Mouse (Mus musculus): Measurements from ENCODE around the gene Barhl1. TPM values are rescaled to one million over a fixed set of nuclear protein-coding genes. Genes with fewer than 3 reads are reported as not detected.

Gene Barhl1
- polyA plus RNA-seq (2014; fragmentation: Nextera tagmentation; extraction: Ambion mirVana), result 0.83 and 0.89 TPM in 2 replicates

DNA sequence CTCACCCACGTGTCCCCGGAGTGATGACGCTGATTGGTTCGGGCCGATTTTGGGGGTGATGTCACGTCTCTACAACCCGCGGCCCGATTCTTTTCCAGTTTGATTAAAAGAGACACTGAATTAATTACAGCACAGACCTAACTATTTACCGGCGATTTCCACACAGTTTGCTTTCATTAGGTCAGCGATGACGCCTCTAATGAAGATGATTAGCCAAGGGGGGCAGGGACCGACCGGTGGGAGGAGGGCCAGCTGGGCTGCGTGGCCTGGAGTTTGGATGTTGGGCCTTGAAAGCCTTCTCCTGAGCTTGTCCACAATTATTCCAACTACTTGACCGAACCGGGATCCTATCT lies at the start of gene Barhl1:
Gene Barhl1, minus strand, starts transcription at position 156 of the 353 bp plus-strand sequence.
- Histone ChIP-seq H3K9ac (replicated peaks; ENCODE audit: low read length) (no peak within 1 kb of the TSS), H3K27ac (replicated peaks; ENCODE audit: low read depth, low read length) (no peak within 1 kb of the TSS), H3K27me3 (ENCODE audit: control insufficient read depth, insufficient read depth, low read length) (peaks cover 81% of the 10 kb centered on the region), H3K4me2 (ENCODE audit: low read depth, low read length) (no peak within 1 kb of the TSS; the same call in 1 of the 2 replicates), H3K4me3 (ENCODE audit: low read depth, low read length) (no peak within 1 kb of the TSS), H3K4me1 (ENCODE audit: control insufficient read depth, insufficient read depth, low read length) (no peaks in the 10 kb centered on the region), H3K36me3 (replicated peaks; ENCODE audit: control insufficient read depth, insufficient read depth, low read depth, low read length) (no peaks in the 10 kb centered on the region), H3K9me3 (replicated peaks; ENCODE audit: control insufficient read depth, low read length) (no peaks in the 10 kb centered on the region)
- ATAC-seq (replicated peaks; ENCODE audit: insufficient number of reproducible peaks, low FRiP score, low TSS enrichment, low read depth) (no peak), DNase-seq (ENCODE audit: low spot score) (no peak)
- 1% methylated on average over 18 of the region's 18 CpGs for WGBS

DNA sequence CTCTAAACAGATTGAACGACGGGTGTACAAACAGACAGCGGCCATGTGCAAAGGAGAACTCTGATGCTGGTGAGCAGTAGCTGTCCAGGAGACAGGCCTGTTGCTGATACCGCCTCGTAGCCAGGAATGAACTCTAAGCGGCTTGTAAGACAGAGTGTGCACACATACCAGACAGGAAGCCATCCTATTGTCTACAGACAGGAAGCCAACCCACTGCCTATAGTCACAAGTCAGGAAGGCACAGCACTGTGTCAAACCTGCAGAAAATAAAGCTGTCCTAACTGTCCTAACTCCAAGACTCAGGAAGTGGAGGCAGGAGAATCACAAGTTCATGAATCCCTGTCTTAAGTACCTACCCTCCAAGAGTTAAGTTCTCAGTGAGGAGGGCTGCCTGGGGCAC lies 47.1 kb upstream of the Barhl1 start:
- Histone ChIP-seq H3K4me3 (ENCODE audit: low read depth, low read length) (no peak overlapping the region), H3K36me3 (replicated peaks; ENCODE audit: control insufficient read depth, insufficient read depth, low read depth, low read length) (no peaks in the 10 kb centered on the region), H3K27me3 (ENCODE audit: control insufficient read depth, insufficient read depth, low read length) (peaks cover 2% of the 10 kb centered on the region; the same call in 1 of the 2 replicates), H3K4me1 (ENCODE audit: control insufficient read depth, insufficient read depth, low read length) (no peaks in the 10 kb centered on the region), H3K9me3 (replicated peaks; ENCODE audit: control insufficient read depth, low read length) (no peaks in the 10 kb centered on the region), H3K4me2 (ENCODE audit: low read depth, low read length) (no peak overlapping the region), H3K27ac (replicated peaks; ENCODE audit: low read depth, low read length) (no peak overlapping the region), H3K9ac (replicated peaks; ENCODE audit: low read length) (no peak overlapping the region)
- WGBS, result 78% methylated on average over 6 of the region's 6 CpGs
- ATAC-seq (replicated peaks; ENCODE audit: insufficient number of reproducible peaks, low FRiP score, low TSS enrichment, low read depth) (no peak), DNase-seq (ENCODE audit: low spot score) (no peak)

DNA sequence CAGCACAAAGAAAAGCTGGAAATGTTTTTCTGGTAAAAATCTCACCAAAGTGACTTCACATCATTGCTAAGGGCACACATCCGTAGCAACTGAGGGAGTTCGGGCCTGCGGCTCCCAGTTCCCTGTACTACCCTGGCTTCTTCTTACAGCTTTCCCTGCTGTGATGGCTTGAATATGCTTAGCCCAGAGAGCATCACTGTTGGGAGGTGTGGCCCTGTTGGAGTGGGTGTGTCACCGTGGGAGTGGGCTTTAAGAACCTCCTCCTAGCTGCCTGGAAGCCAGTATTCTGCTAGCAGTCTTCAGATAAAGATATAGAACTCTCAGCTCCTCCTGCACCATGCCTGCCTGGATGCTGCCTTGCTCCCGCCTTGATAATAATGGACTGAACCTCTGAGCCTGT lies 45.2 kb upstream of the Barhl1 start:
- no peaks in the 10 kb centered on the region for H3K36me3 ChIP-seq (replicated peaks; ENCODE audit: control insufficient read depth, insufficient read depth, low read depth, low read length)
- H3K27me3 ChIP-seq (ENCODE audit: control insufficient read depth, insufficient read depth, low read length), result no peaks in the 10 kb centered on the region
- ATAC-seq (replicated peaks; ENCODE audit: insufficient number of reproducible peaks, low FRiP score, low TSS enrichment, low read depth), result no peak

DNA sequence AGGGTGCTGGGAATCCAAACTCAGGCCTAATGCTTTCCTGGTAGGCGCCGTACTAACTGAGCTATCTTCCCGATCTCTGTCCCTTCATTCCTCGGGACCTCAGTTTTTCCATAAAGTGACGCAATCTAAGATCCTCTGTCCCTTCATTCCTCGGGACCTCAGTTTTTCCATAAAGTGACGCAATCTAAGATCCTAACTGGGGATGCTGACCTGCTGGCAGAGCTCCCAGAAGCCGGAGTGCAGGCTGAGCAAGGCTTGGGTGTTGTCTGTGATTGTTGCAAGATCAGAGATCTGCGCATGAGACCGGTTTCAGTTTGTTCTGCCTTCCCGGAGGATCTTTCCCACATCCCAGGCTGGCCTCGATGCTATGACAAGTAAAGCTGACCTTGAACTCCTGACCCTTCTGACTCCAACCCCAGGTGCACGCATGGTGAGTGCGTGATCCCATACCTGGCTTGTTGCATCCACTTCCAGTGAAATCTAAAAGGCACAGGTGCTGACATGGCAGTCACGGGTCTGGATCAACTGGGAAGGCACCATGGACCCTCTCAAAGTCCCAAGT lies 44.6 kb upstream of the Barhl1 start:
- Histone ChIP-seq H3K4me3 (ENCODE audit: low read depth, low read length) (no peak overlapping the region), H3K9me3 (replicated peaks; ENCODE audit: control insufficient read depth, low read length) (no peaks in the 10 kb centered on the region), H3K4me1 (ENCODE audit: control insufficient read depth, insufficient read depth, low read length) (no peaks in the 10 kb centered on the region), H3K9ac (replicated peaks; ENCODE audit: low read length) (no peak overlapping the region), H3K4me2 (ENCODE audit: low read depth, low read length) (no peak overlapping the region), H3K36me3 (replicated peaks; ENCODE audit: control insufficient read depth, insufficient read depth, low read depth, low read length) (no peaks in the 10 kb centered on the region), H3K27ac (replicated peaks; ENCODE audit: low read depth, low read length) (no peak overlapping the region), H3K27me3 (ENCODE audit: control insufficient read depth, insufficient read depth, low read length) (no peaks in the 10 kb centered on the region)
- WGBS, result 84% methylated on average over 15 of the region's 15 CpGs
- DNase-seq (ENCODE audit: low spot score) (no peak), ATAC-seq (replicated peaks; ENCODE audit: insufficient number of reproducible peaks, low FRiP score, low TSS enrichment, low read depth) (no peak)

More for the DNA sequence above, 45.2 kb upstream of the Barhl1 start:
- Histone ChIP-seq H3K4me2 (ENCODE audit: low read depth, low read length) (no peak overlapping the region), H3K4me1 (ENCODE audit: control insufficient read depth, insufficient read depth, low read length) (no peaks in the 10 kb centered on the region), H3K9ac (replicated peaks; ENCODE audit: low read length) (no peak overlapping the region), H3K4me3 (ENCODE audit: low read depth, low read length) (no peak overlapping the region), H3K27ac (replicated peaks; ENCODE audit: low read depth, low read length) (no peak overlapping the region), H3K9me3 (replicated peaks; ENCODE audit: control insufficient read depth, low read length) (no peaks in the 10 kb centered on the region)
- WGBS, result 68% methylated on average over 5 of the region's 5 CpGs
- DNase-seq (ENCODE audit: low spot score), result no peak

DNA sequence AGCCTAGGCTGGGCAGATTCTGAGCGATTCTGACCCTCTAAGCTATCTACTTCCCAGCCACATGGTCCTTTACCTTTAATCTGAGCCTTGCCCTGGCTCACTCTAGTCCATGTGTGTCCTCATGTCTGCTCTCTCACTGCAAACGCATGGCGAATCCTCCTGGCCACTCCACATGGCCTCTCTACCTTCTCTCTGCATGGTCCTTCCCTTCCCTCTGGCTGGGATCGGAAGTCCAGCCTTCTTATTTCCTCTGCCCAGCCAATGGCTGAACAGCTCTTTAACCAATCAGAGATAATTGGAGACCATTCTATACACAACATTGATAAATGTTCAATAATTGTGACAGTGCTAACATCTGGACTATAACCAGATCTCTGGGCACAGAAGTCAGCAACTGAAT lies 40.4 kb upstream of the Barhl1 start:
- Histone ChIP-seq H3K4me1 (ENCODE audit: control insufficient read depth, insufficient read depth, low read length) (no peaks in the 10 kb centered on the region), H3K9me3 (replicated peaks; ENCODE audit: control insufficient read depth, low read length) (no peaks in the 10 kb centered on the region), H3K27me3 (ENCODE audit: control insufficient read depth, insufficient read depth, low read length) (0 out of 2 replicates have a peak, but pooled peaks cover 2% of the 10 kb centered on the region), H3K27ac (replicated peaks; ENCODE audit: low read depth, low read length) (no peak overlapping the region), H3K36me3 (replicated peaks; ENCODE audit: control insufficient read depth, insufficient read depth, low read depth, low read length) (no peaks in the 10 kb centered on the region), H3K4me2 (ENCODE audit: low read depth, low read length) (no peak overlapping the region), H3K9ac (replicated peaks; ENCODE audit: low read length) (no peak overlapping the region), H3K4me3 (ENCODE audit: low read depth, low read length) (no peak overlapping the region)
- DNase-seq (ENCODE audit: low spot score) (no peak), ATAC-seq (replicated peaks; ENCODE audit: insufficient number of reproducible peaks, low FRiP score, low TSS enrichment, low read depth) (no peak)
- WGBS, result 82% methylated on average over 4 of the region's 4 CpGs

DNA sequence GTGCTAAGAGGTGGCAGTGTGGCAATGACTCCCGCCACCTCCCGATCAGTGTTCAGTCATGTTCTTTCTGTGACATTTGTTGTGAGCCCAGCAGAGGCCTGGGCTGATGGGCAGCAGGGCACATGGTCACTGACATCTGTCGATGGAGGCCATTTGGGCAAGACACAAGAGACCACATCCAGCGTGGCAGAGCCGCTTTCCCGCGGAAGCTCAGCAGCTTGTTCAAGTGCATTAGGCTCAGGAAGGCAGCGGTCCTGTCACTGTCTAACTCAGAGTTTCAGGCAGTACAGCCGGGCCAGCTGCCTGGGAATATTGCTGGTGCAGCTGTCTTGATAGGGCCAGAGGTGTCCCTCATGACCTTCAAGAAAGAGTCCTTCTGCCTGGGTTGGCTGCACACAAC lies 38.1 kb upstream of the Barhl1 start:
- Histone ChIP-seq H3K27me3 (ENCODE audit: control insufficient read depth, insufficient read depth, low read length) (0 out of 2 replicates have a peak, but pooled peaks cover 2% of the 10 kb centered on the region), H3K36me3 (replicated peaks; ENCODE audit: control insufficient read depth, insufficient read depth, low read depth, low read length) (no peaks in the 10 kb centered on the region), H3K4me1 (ENCODE audit: control insufficient read depth, insufficient read depth, low read length) (no peaks in the 10 kb centered on the region), H3K4me3 (ENCODE audit: low read depth, low read length) (no peak overlapping the region), H3K27ac (replicated peaks; ENCODE audit: low read depth, low read length) (no peak overlapping the region), H3K9ac (replicated peaks; ENCODE audit: low read length) (no peak overlapping the region), H3K9me3 (replicated peaks; ENCODE audit: control insufficient read depth, low read length) (no peaks in the 10 kb centered on the region), H3K4me2 (ENCODE audit: low read depth, low read length) (no peak overlapping the region)
- 75% methylated on average over 9 of the region's 9 CpGs for WGBS
- ATAC-seq (replicated peaks; ENCODE audit: insufficient number of reproducible peaks, low FRiP score, low TSS enrichment, low read depth) (0 out of 2 replicates have a peak, but pooled peaks have one; percentile 29), DNase-seq (ENCODE audit: low spot score) (no peak)

DNA sequence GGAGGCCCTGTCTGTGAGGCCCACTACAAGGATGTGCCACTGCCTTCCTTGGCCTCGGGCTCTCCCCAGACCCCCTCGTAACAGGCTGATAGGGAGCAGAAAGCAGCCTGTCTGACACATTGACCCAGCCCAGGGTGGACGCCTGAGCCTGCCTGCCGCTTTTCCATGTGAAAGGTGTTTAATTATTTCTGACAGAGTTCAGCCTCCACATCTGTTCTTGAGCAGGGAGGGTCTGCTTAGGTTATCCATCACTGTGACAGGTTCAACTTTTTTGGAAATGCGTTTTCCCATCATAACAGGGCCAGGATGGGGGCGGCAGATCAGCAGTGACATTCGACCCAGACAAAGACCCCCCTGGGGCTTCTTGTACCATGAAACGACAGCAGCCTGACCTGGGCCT lies 36.5 kb upstream of the Barhl1 start:
- no peak overlapping the region; the same call in 1 of the 2 replicates for H3K9ac ChIP-seq (replicated peaks; ENCODE audit: low read length)
- H3K27ac ChIP-seq (replicated peaks; ENCODE audit: low read depth, low read length), result no peak overlapping the region
- DNase-seq (ENCODE audit: low spot score) (peak; percentile 29), ATAC-seq (replicated peaks; ENCODE audit: insufficient number of reproducible peaks, low FRiP score, low TSS enrichment, low read depth) (no peak)
- no peaks in the 10 kb centered on the region for H3K36me3 ChIP-seq (replicated peaks; ENCODE audit: control insufficient read depth, insufficient read depth, low read depth, low read length)
- 24% methylated on average over 8 of the region's 8 CpGs for WGBS
- H3K27me3 ChIP-seq (ENCODE audit: control insufficient read depth, insufficient read depth, low read length), result 0 out of 2 replicates have a peak, but pooled peaks cover 2% of the 10 kb centered on the region
- H3K4me1 ChIP-seq (ENCODE audit: control insufficient read depth, insufficient read depth, low read length), result no peaks in the 10 kb centered on the region
- H3K4me2 ChIP-seq (ENCODE audit: low read depth, low read length), result no peak overlapping the region
- no peaks in the 10 kb centered on the region for H3K9me3 ChIP-seq (replicated peaks; ENCODE audit: control insufficient read depth, low read length)
- H3K4me3 ChIP-seq (ENCODE audit: low read depth, low read length), result no peak overlapping the region

DNA sequence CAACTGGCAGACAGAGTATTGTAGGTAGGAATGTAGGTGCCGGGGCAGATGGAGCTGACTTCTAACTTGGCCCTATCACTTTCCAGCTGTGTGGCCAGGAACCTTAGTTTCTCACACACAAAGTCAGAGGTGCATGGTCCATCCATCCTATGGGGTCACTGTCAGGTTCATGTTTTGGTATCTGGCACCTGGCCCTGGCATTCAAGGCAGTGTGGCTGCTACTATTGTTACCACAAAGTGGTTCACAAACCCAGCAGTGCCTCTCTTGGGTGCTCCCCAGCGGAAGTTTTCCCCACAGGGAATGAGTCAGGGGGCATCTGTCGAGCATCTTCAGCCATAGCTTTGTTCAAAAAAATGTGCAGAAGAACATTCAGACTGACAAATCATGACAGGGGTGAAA lies 29.8 kb upstream of the Barhl1 start:
- Histone ChIP-seq H3K9me3 (replicated peaks; ENCODE audit: control insufficient read depth, low read length) (no peaks in the 10 kb centered on the region), H3K4me2 (ENCODE audit: low read depth, low read length) (no peak overlapping the region), H3K9ac (replicated peaks; ENCODE audit: low read length) (no peak overlapping the region), H3K4me3 (ENCODE audit: low read depth, low read length) (no peak overlapping the region), H3K36me3 (replicated peaks; ENCODE audit: control insufficient read depth, insufficient read depth, low read depth, low read length) (no peaks in the 10 kb centered on the region), H3K27me3 (ENCODE audit: control insufficient read depth, insufficient read depth, low read length) (no peaks in the 10 kb centered on the region; the same call in 1 of the 2 replicates), H3K27ac (replicated peaks; ENCODE audit: low read depth, low read length) (no peak overlapping the region), H3K4me1 (ENCODE audit: control insufficient read depth, insufficient read depth, low read length) (no peaks in the 10 kb centered on the region)
- DNase-seq (ENCODE audit: low spot score) (no peak), ATAC-seq (replicated peaks; ENCODE audit: insufficient number of reproducible peaks, low FRiP score, low TSS enrichment, low read depth) (no peak)
- WGBS, result 79% methylated on average over 3 of the region's 3 CpGs
